Mouse (Mus musculus): ENCODE measurements around the gene Aox3.

Aox3 gene

DNA sequence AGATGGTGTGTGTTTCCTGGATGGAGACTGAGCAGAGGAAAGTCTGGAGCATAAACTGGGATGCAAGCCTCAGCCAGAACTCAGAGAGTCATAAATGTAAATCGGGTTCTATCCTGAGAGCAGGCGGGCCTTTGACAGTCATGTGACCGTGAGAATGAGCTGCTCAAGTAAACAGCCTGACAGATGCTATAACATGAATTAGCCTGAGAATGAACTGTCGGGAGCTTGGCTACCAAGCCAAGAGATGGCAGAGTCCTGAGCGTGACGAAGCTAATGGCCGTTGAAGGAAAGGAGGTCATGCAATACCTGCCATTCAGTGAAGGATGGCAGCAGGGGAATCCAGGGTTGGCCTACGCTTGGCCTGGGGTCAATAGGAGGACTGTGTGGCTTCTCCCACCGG, 84.1 kb downstream of the Aox3 start:
- DNase-seq (ENCODE audit: low read depth, low spot score), result no peak

DNA sequence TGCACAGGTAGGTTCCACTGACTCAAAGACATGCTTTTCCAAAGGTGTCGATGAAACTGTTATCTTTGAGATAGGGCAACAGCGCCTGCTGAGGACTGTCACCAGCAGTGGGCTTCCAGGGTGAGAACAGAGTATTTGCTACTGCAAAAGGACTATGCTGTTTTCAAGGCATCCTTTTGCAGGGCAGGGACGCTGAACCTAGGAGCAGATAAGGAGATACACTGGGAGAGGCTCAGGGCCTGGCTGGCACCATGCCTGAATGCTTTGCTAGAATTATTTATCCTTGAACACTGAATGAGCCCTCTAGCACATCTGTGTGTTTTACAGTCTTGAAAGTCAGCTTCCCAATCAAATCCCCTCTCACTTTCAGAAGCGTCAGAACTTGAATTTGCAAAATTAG, 85.5 kb downstream of the Aox3 start:
- DNase-seq (ENCODE audit: low read depth, low spot score), result no peak

DNA sequence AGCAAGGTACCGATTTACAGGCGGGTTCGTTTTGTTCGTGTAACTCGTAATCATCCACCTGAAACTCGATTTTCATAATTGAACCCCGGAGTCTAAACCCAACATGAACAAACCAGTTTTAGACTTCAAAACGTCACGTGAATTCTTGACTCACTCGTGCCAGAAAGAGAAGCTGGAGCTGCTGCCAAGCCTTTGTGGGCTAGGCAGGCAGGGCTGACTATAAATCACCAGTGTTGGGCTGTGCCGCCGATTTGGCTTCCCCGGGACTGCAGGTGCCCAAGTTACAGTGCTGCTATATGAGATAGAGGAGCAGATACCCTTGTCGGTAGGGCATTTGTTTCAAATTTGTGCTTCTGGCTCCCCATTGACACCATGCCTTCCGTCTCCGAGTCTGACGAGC, 97.3 kb downstream of the Aox3 start, which contains the start of gene Aox4:
Gene Aox4, plus strand, starts transcription at position 195 of the 400 bp plus-strand sequence.
- DNase-seq (ENCODE audit: low read depth, low spot score), result peak; percentile 51

DNA sequence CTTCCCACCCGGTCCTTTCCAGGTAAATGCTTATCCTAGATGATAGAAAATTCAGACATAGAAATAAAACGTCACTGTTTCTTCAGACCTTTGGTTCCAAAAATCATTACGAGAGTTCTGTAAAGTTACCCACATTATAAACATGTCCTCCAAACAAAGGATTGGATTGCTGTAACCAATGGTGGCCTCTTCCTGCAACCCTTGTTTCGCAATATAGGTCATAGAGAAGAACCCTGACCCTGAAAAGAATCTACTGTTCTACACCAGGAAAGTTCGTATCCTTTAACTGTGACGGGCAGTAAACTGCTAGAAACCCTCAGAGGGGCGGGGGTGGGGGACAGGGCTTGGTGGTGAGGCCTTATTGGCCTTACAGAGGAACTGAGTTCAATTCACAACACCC, 99.9 kb downstream of the Aox3 start:
- DNase-seq (ENCODE audit: low read depth, low spot score), result no peak

DNA sequence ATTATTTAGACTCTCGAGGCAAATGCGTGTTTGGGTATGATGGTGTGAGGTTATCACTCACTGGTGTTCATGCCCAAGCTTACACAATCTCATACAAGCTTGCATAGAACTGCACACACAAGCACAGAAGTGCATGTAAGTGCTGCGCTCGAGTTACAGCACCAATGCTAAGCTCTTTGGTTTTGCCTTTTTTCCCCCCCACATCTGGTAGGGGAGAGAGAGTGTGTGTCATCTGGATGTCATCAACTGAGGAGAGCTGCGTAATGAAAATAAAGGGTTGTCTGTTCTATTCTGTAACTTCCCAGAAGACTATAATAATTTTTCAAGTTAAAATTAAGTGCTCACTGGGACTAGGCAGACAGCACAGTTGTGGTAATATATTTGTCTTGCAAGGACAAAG, 100.9 kb downstream of the Aox3 start:
- no peak for DNase-seq (ENCODE audit: low read depth, low spot score)

- peak; percentile 38 for DNase-seq (ENCODE audit: low read depth, low spot score)
Measured at GRCm38 (mm10) chr1:58215353-58215752, 102.4 kb downstream of the Aox3 start.

DNA sequence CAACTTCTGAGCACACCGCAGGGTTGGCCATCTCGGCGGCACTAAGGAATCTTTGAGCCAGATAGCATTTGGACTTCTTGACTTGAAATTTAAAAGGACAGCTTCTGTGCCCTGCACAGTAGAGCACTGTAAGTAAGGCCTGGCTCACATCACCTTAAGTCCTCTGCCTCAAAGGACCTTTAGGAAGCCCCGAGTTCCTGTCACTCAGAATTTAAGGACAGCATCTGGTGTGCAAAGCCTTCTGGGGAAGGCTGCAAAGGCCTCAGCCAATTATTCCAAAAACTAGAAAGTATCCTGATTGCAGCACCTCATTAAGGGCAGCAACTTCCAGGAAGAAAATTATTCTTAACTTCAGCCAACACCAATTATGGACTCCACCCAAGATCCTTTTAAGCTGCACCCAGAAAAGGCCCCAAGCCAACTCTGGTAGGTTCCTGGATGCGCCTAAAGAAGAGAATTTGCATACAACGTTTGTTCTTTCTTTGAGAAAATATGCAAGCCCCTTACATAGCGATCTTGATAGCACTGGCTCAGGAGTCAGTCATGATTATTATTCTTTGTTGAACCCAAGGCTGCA, 103.1 kb downstream of the Aox3 start:
- no peak for DNase-seq (ENCODE audit: low read depth, low spot score)

GRCm38 (mm10) chr1:58221070-58221469, 108.1 kb downstream of the Aox3 start:
- no peak for DNase-seq (ENCODE audit: low read depth, low spot score)

DNA sequence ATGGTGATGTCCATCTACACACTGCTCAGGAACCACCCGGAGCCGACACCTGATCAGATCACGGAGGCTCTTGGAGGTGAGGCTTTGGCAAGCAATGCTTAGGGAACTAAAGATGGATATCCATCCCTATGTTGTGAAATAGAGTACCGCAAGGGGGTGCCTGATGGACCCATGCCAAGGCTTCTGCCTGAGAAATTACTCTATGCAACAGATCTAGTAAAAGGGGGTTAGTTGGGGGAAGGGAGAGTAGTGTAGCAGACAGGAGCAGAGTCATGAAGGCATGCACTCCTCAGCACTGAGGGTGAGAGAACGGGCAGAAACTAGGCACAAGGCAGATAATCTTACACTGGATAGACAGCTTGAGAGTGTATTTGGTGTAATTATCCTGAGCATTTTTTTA, 108.9 kb downstream of the Aox3 start:
- DNase-seq (ENCODE audit: low read depth, low spot score), result no peak

DNA sequence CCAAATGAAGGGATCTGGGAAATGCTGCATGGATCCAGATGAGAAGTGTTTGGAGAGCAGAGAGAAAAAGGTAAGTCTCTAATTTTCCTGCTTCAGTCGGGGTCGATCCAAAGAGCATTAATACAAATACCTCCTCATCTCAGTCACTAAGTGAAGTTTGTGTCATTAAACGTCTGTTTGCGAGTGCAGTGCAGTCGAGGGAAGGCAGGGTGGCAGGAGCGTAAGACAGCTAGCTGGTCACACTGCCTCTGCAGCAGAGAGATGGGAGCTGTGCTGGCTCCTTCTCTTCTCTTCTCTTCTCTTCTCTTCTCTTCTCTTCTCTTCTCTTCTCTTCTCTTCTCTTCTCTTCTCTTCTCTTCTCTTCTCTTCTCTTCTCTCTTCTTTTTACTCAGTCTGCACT, 115.2 kb downstream of the Aox3 start:
- DNase-seq (ENCODE audit: low read depth, low spot score), result no peak

GRCm38 (mm10) chr1:58228916-58229315, 116.0 kb downstream of the Aox3 start:
- no peak for DNase-seq (ENCODE audit: low read depth, low spot score)

DNA sequence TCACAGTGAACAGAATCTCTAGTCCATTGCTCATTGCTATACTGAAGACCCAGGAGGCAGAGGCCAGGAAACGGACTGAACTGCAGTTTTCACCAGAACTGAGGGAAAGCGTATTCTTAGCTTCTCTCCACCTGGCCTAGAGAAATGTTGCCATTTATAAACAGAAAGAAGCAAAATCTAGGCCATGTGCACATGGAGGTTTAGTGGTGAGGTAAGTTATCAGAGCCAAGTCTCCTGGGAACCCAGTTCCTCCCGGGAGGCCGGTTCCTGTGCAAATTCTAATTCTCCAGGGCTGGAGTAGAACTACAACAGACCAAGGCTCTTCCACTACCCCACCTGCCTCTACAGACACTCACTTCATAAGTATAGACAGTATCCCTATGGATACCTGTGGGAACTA, 116.8 kb downstream of the Aox3 start:
- no peak for DNase-seq (ENCODE audit: low read depth, low spot score)

DNA sequence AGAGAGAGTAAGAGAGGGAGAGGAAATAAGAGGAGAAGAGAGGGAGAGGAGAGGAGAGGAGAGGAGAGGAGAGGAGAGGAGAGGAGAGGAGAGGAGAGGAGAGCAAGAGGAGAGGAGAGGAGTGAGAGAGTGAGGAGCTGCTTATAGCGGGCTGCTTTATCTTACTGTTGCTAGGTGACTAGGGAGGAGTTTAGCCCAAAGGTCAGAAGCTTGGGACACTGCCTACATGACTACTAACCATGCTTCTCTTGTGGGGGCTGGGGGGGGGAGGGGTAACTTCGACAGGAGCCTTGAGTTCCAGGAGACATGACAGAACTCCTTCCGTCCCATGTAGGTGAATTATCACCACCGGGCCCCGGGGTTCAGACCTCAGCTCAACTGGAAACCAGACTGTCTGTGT, 117.6 kb downstream of the Aox3 start:
- no peak for DNase-seq (ENCODE audit: low read depth, low spot score)

- DNase-seq (ENCODE audit: low read depth, low spot score), result no peak
Measured at GRCm38 (mm10) chr1:58235405-58235804, 122.5 kb downstream of the Aox3 start.

DNA sequence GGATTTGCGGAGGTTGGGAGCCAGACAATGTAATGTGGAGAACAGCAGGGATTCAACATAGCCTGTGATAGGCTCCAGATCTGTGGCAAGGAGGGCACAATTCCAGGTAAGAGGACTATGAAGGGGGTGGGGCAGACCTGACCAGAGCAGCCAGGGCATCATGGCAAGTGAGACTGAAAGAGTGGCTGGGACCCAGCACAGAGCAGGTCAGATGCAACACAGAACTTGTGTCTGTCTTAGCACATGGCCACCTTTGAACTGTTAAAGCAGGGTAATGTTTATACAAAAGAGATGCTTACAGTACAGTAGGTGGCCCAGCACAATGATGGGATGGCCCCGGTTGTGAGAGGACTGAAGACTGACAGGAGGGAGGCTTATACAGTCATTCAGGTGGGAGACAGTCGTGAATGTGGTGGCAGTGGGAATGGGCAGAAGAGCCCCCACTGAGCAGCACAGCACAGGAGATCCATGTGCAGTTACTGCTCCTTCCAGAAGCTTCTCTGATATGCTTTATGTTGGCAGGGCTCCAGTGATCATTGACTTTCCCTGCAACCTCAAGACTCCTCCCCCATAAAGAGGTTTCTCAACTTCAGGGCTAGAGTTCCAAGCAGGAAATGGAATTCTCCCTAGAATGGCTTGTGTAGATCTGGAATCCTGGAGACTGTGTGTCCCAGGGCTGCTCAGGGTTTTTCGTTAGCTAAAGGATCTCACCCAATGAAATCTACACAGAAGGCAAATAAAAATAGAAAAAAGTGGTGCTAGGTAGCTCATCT, 124.8 kb downstream of the Aox3 start:
- DNase-seq (ENCODE audit: low read depth, low spot score), result peak; percentile 15

- DNase-seq (ENCODE audit: low read depth, low spot score), result no peak
Measured at GRCm38 (mm10) chr1:58238440-58238839, 125.5 kb downstream of the Aox3 start.

DNA sequence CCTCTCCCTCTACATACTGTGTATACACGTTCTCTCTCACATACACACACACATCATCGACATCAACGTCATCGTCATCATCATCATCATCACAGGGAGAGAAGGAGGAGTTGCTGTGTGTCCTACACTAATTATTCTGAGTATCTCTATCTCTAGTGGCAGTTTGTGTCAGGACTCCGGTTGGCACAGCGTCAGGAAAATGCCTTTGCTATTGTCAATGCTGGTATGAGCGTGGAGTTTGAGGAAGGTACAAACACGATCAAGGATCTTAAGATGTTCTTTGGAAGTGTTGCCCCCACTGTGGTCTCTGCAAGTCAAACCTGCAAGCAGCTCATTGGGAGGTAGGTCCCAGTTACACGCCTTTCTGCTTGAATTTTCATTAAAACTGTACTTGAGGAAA, 126.0 kb downstream of the Aox3 start:
- DNase-seq (ENCODE audit: low read depth, low spot score), result no peak

GRCm38 (mm10) chr1:58240347-58240746, 127.4 kb downstream of the Aox3 start:
- peak; percentile 29 for DNase-seq (ENCODE audit: low read depth, low spot score)

DNA sequence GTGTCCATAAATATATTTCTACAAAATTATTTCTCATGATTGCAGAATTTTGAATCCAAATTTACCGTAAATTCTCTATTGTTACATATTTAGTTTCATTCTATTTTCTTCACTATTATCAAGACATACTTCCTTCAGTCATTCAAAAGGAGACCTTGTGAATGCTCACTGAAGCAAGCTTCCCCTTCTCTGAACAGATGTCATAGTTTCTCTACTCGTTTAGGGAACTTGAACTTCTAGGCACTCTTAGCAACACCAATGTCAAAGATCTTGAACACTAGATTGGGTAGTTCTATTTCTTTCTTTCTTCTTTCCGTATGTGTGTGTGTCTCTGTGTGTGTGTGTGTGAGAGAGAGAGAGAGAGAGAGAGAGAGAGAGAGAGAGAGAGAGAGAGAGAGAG, 131.6 kb downstream of the Aox3 start:
- no peak for DNase-seq (ENCODE audit: low read depth, low spot score)

DNA sequence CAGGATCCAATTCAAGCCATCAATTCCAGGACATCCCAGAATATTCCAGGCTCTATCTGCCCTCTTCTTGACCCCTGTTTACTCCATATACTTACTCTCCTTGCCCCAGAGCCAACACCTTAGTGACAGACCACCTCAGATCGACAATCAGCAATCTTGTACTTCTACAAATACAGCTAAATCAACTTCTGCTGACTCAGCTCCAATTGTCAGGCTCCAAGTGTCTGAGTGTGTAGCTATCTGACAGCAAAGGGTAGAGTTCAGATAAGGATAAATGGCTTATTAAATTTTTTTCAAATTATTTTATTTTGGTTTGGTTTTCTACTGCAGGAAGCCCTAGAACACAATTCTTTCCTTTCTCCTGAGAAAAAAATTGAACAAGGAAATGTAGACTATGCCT, 135.6 kb downstream of the Aox3 start:
- no peak for DNase-seq (ENCODE audit: low read depth, low spot score)

All from 3T3-L1 (cell line).